Mouse (Mus musculus): ENCODE data around the gene Ankfy1.
"Not testable (repeated sequence)": the region's sequence is repeated elsewhere in the genome, so short reads cannot be mapped to it uniquely, and the experiment has no call there.

The Ankfy1 gene

DNA sequence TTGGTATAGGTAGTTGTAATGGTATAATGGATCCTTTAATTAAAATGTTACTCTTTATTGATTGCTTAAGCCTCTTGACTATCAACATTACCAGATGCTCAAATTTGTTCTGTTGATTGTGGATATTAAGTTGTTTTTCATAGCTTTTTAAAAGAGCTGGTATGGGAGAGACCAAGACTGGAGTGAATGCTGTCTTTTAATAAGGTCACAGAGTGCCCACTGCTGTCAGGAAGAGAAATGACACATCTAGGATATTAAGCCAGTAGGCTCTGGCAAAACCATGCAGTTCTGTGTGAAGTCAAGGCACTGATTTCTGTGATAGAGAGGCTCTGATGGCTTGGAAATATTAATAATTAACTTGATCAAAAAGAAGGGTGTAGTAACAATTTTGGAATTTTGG lies 34.1 kb downstream of the Ankfy1 start:
- DNase-seq = no peak

DNA sequence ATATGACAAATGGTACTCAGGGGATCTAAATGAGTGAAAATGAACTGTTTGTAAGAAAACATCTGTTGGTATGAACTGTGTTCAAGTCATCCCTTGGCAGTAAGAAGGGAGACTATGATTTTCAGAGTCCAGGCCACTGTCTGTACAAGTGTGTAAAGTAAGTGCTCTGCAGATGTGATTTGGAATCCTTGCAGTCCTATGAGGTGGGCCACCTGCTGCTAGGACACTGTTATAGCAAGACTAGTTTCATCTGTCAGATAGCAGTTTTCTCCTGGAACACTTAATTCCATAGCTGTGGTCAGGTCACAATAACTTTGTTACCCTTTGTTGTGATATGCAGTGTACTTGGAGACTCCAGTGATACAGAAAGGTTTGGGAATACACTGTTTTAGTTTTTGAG lies 36.2 kb downstream of the Ankfy1 start:
- no peak for DNase-seq

DNA sequence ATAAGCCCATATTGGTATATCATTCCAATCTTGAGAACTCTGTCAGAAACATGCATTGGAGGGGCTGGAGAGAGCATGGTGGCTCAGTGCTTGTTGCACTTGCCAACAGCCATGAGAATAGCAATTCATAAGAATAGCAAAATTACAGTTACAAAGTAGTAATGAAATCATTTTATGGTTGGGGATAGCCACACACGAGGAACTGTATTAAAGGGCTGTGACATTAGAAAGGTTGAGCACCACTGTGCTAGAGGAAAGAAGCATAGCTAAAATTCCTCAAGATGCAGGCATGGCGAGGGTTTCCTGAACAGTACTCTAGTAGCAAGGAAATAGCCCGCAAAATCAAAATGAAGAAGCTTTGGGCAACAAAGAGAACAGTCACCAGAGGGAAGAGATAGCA lies 43.9 kb downstream of the Ankfy1 start:
- DNase-seq = no peak

DNA sequence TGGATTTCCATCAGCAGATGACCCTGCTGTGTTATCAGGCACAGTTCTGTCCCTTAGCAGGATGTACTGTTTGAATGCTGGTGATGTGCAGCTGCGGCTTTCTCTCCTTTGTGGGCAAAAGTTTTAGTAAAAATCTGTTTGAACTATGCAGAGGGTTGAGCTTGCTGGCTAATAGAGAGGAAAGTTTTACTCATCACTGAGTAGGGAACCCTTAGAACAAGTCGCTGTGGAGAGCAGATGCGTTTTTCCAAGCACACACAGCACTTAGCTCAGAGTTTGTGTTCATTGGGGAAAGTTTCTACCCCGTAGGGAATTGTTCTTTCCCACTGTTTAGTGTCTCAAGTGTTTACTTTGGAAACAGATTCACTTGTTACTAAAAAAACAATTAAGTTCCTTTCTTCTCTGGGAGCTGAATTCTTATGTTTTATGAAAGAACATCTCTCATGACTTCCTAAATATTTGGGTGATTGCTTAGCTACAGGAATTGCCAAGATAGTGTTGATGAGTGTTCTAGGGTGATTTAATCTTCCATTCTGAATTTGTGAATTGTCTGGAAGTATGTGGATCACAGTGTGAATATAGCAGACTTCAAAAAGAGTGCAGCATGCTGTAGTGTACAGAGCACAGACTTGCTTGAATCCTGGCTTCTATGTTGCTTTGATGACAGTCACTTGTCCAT lies 45.2 kb downstream of the Ankfy1 start:
- DNase-seq = no peak

DNA sequence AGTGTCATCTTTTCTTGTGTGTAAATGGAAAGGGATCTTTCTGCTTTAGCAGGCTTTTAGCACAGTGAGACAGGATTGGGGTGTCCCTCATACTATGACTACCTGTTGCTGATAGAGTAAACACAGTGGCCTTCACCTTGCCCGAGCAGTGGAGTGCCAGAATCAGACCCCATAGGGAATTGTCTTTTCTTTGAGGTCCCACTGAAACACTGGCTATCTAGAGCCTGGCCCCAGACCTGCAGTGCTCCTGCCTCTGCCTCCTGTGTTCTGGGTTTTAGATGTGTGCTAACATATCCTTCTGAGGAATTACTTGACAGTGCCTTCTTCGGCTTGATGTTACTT lies 45.7 kb downstream of the Ankfy1 start:
- no peak for DNase-seq

DNA sequence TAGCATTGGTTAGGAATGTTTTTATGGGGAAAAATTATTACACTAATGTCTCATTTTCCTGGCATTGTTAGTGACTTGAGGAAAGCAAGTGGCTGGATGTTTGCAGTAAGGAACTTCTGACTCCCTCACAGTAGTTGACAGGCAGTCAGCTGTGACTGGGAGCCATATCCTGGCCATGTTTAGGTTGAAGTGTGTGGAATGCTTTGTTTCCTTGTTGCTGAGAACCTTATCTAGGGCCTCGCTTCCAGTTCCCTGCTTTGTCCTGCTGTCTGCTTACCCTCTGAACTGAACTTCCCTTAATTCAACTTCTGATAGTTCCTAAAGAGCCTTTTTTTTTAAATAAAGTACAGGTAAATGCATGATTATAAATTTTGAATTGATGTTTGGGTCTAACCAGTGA lies 46.5 kb downstream of the Ankfy1 start:
- DNase-seq = no peak

DNA sequence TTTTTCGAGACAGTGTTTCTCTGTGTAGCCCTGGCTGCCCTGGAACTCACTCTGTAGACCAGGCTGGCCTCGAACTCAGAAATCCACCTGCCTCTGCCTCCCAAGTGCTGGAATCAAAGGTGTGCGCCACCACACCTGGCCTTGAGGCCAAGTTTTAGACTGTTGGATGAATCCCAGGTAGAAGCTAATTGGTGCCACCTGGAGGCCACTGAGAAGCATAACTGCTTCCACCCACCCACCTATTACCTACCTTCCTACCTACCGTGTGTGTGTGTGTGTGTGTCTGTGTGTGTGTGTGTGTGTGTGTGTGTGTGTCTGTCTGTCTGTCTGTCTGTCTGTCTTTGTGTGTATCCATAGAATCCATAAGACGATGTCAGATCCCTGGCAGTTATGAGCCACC lies 47.7 kb downstream of the Ankfy1 start:
- DNase-seq = not testable (repeated sequence)

DNA sequence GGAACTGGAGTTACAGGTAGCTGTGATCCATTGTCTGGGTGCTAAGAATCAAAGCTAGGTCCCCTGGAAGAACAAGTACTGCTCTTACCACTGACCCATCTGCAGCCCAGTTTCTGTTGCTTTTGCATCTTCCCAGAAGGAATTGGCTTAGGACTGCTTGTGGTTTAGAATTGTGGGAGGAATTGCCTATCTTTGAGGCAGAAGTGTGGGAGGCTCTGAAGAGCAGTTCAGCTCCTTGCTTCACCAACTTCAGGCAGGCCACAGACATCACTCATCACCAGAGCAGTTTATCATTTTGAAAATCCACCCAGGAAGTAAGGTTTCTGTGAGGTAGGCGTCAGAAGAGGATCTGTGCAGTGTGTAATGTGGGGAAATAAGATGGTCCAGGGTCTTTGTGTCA lies 49.2 kb downstream of the Ankfy1 start:
- DNase-seq = peak; percentile 42

DNA sequence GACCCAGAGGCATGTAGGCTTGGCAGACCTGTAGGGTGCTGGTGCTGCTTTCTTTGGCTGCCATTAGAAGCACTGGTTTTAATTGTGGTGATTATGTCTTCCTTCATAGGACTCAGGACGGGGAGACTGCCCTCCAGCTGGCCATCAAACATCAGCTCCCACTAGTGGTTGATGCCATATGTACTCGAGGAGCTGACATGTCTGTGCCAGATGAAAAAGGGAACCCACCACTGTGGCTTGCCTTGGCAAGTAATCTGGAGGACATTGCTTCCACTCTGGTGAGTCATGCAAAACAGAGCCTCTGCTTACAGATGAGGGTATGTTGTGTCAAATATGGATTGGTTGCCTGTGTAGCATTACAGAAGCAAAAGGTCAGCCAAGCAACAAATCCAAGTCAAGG lies 62.1 kb downstream of the Ankfy1 start:
- DNase-seq = no peak

DNA sequence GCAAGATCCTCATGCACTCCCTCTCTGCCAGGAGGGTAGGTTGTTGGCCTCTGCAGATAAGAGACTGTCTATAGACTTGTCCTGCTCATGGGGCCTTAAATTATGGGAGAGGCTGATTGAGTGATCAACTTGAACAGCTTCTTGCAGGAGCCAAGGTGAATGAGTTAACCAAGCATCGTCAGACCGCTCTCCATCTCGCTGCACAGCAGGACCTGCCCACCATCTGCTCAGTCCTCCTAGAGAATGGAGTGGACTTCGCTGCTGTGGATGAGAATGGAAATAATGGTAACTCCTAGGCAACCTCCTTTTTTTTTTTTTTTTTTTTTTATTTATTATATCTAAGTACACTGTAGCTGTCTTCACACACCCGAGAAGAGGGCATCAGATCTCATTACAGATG lies 68.5 kb downstream of the Ankfy1 start:
- DNase-seq = no peak

DNA sequence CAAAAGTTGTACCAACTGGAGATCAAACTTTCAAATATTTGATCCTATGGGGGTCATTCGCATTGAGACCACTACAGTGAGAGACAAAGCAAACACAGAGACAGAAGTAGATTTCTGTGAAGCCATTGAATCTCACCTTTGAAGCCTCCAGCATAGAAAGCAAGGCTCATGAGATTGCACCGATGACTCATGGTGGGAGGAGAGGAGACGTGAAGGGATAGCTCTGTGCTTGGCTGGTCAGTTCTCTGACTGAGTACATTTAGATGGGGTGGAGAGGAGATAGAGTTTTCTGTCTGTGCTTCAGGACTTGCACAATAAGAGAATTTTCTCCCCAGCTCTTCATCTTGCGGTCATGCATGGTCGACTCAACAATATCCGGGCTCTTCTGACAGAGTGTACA lies 69.8 kb downstream of the Ankfy1 start:
- no peak for DNase-seq

DNA sequence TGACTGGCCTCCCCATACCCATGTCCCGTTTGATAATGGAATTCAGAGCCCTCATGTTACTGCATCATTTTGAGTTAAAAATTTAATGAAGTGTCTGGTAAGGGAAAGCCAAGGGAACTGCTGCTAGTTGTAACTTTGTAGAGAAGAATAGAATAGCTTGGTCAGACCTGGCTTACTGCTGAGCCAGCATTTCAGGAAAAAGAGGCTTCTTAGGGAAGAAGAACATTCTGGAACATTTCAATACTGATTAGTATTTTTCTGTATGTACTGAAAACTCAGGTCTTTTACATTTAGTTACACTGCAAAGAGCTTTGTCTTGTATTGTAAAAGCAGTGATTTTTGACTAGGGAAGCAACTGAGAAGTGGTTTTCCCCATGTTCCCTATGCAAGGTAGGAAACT lies 71.0 kb downstream of the Ankfy1 start:
- DNase-seq = no peak

DNA sequence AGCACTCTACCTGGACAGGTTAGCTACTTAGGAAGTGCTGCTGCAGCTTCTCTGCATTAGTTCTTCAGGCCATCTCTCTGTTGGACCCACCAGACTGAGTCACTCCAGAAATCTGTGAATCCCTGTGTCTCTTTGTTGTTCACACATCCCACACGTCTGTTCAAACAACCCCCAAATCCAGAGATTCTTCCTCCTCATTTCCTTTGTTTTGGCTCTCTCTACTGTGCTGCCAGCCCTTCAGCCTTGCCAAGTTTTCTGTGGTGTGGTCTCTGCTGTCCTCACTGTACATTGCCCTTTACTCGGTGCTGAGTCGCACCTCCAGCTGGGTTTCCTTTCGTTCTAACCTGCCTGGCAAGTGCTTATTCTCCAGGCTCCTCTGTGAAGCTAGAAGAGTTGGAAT lies 74.5 kb downstream of the Ankfy1 start:
- DNase-seq = peak; percentile 58

DNA sequence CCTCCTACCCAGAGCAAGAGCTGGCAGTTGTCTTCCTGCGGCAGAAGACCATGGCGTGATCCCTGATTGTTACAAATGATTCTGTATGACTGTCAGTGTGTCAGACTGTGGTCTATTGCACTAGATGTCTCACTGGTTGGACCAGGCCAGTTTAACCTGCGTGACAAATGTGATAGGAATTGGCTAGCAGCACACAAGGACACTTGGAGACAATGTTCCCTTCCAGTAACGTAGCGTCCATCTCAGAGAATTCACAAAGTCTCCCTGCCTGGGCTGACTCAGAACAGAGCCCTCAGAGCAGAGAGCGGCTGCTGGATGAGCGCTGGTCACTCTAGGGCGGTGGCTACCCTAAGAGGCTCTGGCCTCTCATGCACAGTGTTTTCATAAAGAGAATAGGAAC lies 77.9 kb downstream of the Ankfy1 start:
- no peak for DNase-seq

DNA sequence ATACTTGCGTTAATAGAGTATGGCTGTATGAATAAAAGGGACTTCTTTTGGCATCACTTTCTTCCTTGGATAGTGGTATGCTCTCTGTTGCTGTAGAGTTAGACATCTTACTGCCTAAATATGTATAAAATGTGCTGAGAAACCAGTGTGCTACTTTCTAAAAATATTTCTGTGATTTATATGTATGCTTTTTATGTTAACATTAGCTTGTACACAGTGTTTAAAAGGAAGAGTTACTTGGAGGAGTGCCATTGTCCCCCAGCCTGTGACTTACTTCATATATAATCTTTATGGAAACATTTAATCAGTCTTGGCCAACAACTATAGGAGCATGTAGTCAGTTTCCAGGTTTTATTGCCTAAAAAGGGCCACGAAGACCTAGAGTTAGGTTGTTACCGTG lies 79.3 kb downstream of the Ankfy1 start:
- no peak for DNase-seq

DNA sequence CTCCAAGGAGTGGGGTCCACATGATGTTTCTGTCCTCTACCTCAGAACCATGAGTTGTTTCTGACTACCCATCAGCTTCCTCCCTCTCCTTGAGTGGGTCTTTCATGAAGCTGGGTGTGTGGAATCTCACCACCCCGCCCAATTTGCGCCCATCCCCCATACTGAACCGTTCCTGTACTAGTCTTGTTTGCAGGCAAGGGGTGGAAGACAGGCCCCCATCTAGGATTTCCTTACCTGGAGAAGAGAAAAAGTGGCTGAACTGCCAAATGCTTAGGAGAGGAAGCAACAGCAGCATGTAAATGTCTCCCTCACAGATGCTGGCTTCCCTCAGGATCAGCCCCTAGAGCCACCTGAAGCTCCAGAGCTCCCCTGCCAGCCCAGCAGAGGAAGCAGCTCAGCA lies 80.5 kb downstream of the Ankfy1 start:
- no peak for DNase-seq

DNA sequence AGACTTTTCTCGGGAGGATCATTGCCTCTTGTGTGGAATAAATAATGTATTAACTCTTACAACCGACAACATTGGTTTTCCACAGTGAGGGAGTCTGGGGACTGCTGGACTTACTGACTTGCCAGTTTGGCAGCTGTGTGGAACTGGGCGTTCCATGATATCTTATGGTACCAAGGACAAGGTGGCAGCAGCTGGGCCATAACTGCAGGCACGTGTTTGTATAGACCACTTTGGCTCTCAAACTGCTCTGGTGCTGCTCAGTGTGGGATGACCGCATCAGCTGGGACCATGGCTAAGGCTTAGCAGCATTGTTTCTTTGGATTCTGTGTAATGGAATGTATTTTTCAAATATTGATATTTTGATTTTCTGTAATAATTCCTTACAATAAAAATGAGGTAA lies 81.0 kb downstream of the Ankfy1 start:
- no peak for DNase-seq

DNA sequence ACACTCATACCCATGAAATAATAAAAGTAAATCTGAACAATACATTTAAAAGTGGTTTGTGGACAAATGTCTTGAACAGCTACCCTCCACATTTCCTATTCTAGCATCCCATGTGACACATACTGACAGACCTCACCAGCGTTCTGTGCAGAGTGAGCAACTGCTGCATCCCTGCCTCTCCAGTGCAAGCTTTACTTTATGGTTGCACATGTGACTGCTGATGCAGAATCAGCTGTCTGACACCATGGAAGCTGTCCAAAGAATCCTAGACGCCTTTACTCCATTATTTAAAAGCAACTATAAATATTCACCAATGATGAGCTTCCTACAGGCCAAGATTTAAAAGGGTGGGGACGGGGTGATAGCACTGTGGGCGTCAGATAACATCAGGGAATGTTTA lies 81.7 kb downstream of the Ankfy1 start:
- no peak for DNase-seq

DNA sequence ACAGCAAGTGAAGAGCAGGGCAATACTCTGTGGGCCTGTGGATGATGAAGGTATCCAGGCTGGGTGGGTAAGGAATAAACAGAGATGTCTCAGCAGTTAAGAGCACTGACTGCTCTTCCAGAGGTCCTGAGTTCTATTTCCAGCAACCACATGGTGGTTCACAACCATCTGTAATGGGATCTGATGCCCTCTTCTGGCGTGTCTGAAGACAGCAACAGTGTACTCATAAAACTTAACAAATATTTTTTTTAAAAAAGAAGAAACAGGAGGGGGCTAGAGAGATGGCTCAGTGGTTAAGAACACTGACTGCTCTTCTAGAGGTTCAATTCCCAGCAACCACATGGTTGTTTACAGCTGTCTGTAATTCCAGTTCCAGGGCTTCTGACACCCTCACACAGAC lies 82.8 kb downstream of the Ankfy1 start:
- not testable (repeated sequence) for DNase-seq

DNA sequence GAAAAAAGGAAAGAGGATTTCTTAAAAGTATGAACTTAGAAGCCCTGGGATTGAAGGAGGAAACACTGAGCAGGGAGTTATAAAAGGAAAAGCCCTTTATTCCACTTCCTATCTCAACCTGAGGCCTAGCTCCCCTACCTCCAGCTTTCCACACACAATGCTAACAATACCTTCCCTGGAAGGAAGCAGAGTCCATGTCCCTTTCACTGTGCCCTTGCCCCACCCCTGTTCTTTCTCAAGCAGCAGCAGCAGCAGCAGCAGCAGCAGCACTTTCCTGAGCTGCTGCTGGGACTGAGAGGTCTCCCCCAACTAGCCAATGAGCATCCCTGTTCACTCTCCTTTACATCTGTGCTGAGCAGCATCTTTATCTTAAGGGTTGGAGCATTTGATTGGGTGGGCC lies 89.2 kb downstream of the Ankfy1 start:
- no peak for DNase-seq

DNA sequence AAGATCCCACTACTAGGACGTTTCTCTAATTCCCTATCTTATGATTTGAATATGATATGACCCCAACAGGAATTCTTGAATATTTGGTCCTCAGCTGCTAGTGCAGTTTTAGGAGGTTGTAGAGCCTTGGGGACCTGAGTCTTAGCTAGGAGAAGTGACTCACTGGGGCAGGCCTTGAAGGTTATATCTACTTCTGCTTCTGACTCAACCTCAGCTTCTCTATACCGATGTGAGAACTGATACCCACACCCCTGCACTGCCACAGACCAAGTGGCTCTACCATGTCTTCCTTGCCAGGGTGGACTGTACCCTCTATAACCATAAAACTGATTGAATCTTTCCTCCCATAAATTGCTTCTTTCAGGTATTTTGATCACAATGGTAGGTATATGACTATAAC lies 92.3 kb downstream of the Ankfy1 start:
- no peak for DNase-seq

DNA sequence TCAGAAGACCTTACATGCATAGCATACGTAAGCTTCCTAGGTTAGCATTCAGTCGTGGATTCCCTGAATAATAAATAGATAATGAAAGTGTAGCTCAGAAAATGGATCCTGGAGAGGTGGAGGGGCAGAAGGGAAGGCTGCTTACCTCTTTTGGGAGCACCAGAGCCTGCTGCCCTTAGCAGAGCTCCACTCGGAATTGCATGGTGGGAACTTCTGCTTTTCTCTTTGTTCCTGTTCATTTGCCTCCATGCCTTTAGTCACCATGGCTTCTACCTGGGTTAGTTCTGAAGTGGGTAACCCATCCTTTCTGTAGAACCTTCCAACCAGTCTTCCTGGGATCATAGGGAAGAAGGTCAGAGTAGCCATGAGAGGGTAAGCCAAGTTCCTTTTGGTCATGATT lies 92.7 kb downstream of the Ankfy1 start:
- no peak for DNase-seq

DNA sequence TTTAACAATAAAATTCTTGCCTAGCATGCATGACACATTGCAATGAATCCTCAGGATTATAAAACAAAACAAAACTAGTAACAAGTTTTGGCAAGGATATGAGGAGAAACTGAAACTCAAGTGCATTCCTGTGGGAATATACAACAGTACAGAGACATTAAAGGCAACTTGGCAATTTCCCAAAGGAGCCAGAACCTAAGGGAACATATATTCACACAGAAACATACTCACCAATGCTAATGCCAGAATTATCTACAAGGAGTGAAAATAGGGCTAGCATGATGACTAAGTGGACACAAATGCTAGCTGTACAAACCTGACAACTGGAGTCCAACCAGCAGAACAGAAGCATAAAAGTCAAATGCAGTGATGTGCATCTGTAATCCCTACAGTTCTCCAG lies 102.2 kb downstream of the Ankfy1 start:
- DNase-seq = no peak

DNA sequence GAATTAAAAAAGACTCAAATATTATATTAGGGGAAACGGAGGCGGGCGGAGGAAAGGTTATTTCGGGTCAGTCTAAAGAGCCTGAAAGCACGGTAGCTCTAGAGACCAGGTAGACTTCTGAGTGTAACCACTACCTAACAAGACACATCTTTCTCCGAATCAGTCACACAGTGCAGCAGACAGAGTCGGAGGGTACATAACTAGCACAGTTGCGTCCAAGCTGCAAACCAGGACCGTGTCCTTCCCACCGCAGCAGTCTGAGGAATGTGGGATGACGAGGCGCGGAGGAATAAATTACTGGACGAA lies 105.3 kb downstream of the Ankfy1 start:
- no peak for DNase-seq

DNA sequence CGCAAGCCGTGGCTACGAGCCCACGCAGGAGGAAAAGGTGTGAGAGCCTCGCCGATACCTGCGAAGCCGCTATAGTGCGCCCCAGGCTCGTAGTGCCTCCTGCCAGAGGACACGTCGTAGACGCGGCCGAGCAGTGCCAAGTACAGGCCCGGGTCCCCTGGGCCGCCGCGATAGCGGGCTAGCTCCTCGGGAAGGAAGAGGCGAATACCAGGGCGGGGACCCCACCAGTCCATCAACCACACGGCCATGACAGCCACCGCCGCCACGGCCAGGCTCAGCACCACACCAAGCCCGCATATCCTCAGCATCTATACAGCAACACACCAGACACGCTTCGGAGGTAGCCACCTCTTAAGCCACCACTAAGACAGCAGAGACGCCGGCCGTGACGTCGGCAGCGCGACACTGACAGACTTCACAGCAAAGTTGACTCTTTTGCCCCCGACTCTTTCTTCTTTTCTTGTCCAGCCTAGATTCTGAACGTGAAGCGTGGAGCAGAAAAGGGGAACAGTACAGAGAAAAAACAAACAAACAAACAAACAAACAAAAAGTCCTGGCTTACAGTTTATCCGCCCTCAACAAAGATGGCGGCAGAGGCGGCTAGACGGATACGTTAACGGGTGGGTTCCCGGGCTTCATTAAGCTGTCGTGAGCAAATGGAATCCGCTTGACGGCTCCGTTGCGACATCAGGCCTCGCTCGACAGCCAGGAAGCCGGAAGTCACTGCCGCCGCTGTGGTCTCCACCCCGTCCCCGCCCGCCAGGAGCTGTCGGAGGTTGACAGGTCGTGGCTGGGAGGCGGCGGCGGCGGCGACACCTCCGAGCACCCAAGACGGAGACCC lies 105.9 kb downstream of the Ankfy1 start, which contains the start of the genes Cyb5d2 and Zzef1:
Gene Cyb5d2 (minus strand): TSS at position 688 of the 841 bp plus-strand sequence.
Gene Zzef1 (plus strand): TSS at position 772 of the 841 bp plus-strand sequence.
- peak; percentile 97 for DNase-seq
